Comparison of ENCODE assay signal across 11 mouse cellular contexts in genomic region chr4:133804401-133805263, GRCm38 (mm10). TPM values are rescaled to one million over a fixed set of nuclear protein-coding genes. Genes with fewer than 3 reads are reported as not detected.
DNase-seq lines count a peak whose midpoint lies in the region; ATAC-seq lines count a peak whose summit lies in the region.
"Had no signal": no experiment of that assay in that cellular context is flagged by ENCODE, and none has a peak within 500 bp of the region (broad histone marks: within the 10 kb centered on the region; RNA-seq: fewer than 3 reads in every experiment).

No protein-coding gene starts in this region.

- 40% methylated on average over 15 of the region's 15 CpGs for WGBS in liver, embryonic 15.5 days (ENCODE audit: insufficient replicate concordance)
- WGBS in midbrain, embryonic 15.5 days = 77% methylated on average over 15 of the region's 15 CpGs

- 0 out of 2 replicates have a peak overlapping the region, but pooled peaks have one; percentile 49 for H3K27ac ChIP-seq in liver, embryonic 15.5 days (replicated peaks)
- no peak overlapping the region for H3K27ac ChIP-seq in midbrain, embryonic 15.5 days
- H3K27ac ChIP-seq: embryonic facial prominence, embryonic 12.5 days had no signal

- H3K36me3 ChIP-seq in liver, embryonic 15.5 days (replicated peaks) = no peaks in the 10 kb centered on the region
- H3K36me3 ChIP-seq in midbrain, embryonic 15.5 days (replicated peaks) = no peaks in the 10 kb centered on the region
- H3K36me3 ChIP-seq: embryonic facial prominence, embryonic 12.5 days had no signal

- H3K4me1 ChIP-seq in liver, embryonic 15.5 days (replicated peaks) = no peaks in the 10 kb centered on the region
- H3K4me1 ChIP-seq in midbrain, embryonic 15.5 days = no peaks in the 10 kb centered on the region
- H3K4me1 ChIP-seq: embryonic facial prominence, embryonic 12.5 days had no signal

- H3K4me2 ChIP-seq in liver, embryonic 15.5 days = no peak overlapping the region
- no peak overlapping the region for H3K4me2 ChIP-seq in midbrain, embryonic 15.5 days
- H3K4me2 ChIP-seq: embryonic facial prominence, embryonic 12.5 days had no signal

- no peaks in the 10 kb centered on the region for H3K9me3 ChIP-seq in liver, embryonic 15.5 days (replicated peaks)
- no peaks in the 10 kb centered on the region for H3K9me3 ChIP-seq in midbrain, embryonic 15.5 days
- H3K9me3 ChIP-seq: embryonic facial prominence, embryonic 12.5 days had no signal

- DNase-seq in MN1 (ENCODE audit: low spot score) = peak; percentile 5
- peak; percentile 60 to 76 for DNase-seq in spleen, adult 18-20 months
- DNase-seq in cerebellum, postnatal 25 days = no peak
- no peak for DNase-seq in kidney, adult 18-20 months
- no peak for DNase-seq in urinary bladder, adult 2 months (ENCODE audit: low spot score)
- DNase-seq: adrenal gland, postnatal 14 days; gastrocnemius, postnatal 10 days had no signal

- ATAC-seq in CD4-positive, CD25-positive, alpha-beta regulatory T cell, adult 4 months = peak; percentile 71
- ATAC-seq in liver, embryonic 15.5 days (ENCODE audit: insufficient read depth) = no peak
- ATAC-seq in midbrain, embryonic 15.5 days (replicated peaks) = no peak

- H3K27me3 ChIP-seq in liver, embryonic 15.5 days = no peaks in the 10 kb centered on the region
- H3K27me3 ChIP-seq in midbrain, embryonic 15.5 days (replicated peaks) = no peaks in the 10 kb centered on the region
- H3K27me3 ChIP-seq: embryonic facial prominence, embryonic 12.5 days had no signal

- H3K9ac ChIP-seq in liver, embryonic 15.5 days = no peak overlapping the region
- no peak overlapping the region for H3K9ac ChIP-seq in midbrain, embryonic 15.5 days
- H3K9ac ChIP-seq: embryonic facial prominence, embryonic 12.5 days had no signal

- no peak overlapping the region for H3K4me3 ChIP-seq in liver, embryonic 15.5 days (replicated peaks)
- no peak overlapping the region for H3K4me3 ChIP-seq in midbrain, embryonic 15.5 days
- H3K4me3 ChIP-seq: embryonic facial prominence, embryonic 12.5 days had no signal

RNA-seq across cellular contexts. Expression of gene Arid1a, which starts 48.1 kb away (rescaled TPM):
- 10 to 100 TPM; 74.4 to 76.7 TPM for polyA plus RNA-seq in CD4-positive, CD25-positive, alpha-beta regulatory T cell, adult 4 months (2017; shearing (Covaris generic))
- 7.6 and 9.3 TPM in 2 replicates for polyA plus RNA-seq in liver, embryonic 15.5 days (2015; fragmentation: Nextera tagmentation; extraction: Ambion mirVana)
- 37.9 and 39.3 TPM in 2 replicates for polyA plus RNA-seq in midbrain, embryonic 15.5 days (2015; fragmentation: Nextera tagmentation; extraction: Ambion mirVana)
- 26.3 and 41.5 TPM in 2 replicates for polyA plus RNA-seq in urinary bladder, adult 2 months (2012; rRNA removed)

Comparison
In these comparisons a context has a peak if more than half of its experiments do, and no peak if none do; other contexts are left out.
1. DNase-seq: peak in MN1 (single experiment) and spleen, adult 18-20 months (2 of 2); none in cerebellum, postnatal 25 days (0 of 2), kidney, adult 18-20 months (single experiment) and urinary bladder, adult 2 months (single experiment).